Mouse (Mus musculus): Measurements from ENCODE around the gene Ubl7.

DNA sequence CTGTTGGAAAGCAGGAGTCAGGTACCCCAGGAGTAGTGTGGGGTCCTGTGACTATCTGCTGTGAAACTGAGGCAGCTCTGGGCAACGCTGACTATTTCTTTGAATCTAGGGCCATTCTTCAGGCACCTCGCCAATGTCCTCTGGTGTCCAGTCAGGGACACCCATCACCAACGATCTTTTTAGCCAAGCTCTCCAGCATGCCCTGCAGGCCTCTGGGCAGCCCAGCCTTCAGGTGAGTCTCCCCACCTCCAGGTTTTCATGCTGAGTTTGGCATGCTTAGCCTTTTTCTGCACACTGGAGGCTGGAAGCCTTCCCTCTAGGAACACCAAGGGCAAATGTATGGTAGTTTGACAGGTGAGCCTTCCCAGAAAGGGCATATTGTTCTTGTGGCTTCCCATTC, 12.3 kb downstream of the Ubl7 start:
- TF ChIP-seq POLR2A (IDR thresholded peaks at IDR 0.05; ENCODE audit: low read depth, low read length): no peak
- TF ChIP-seq CTCF (IDR thresholded peaks at IDR 0.05; ENCODE audit: extremely low read depth, insufficient read length, insufficient replicate concordance, low read depth, low read length): no peak

All from small intestine, adult 2 months (tissue).